Mouse (Mus musculus) spleen, adult 2 months (tissue): ENCODE measurements around the gene Aspg.

Experiments
- CTCF ChIP-seq: fragments of 200-500 bp; IDR thresholded peaks from 2 replicates; pipeline ENCODE4 v1.5.1; 2011; ENCODE audit warnings: mild to moderate bottlenecking, inconsistent platforms; ENCODE audit not compliant: insufficient read depth, insufficient read length, insufficient replicate concordance; ENCODE audit errors: extremely low read depth
- POLR2A ChIP-seq: fragments of 200-500 bp; IDR thresholded peaks from 2 replicates; pipeline ENCODE4 v1.6.1; 2011; ENCODE audit warnings: low read depth, low read length, inconsistent platforms

DNA sequence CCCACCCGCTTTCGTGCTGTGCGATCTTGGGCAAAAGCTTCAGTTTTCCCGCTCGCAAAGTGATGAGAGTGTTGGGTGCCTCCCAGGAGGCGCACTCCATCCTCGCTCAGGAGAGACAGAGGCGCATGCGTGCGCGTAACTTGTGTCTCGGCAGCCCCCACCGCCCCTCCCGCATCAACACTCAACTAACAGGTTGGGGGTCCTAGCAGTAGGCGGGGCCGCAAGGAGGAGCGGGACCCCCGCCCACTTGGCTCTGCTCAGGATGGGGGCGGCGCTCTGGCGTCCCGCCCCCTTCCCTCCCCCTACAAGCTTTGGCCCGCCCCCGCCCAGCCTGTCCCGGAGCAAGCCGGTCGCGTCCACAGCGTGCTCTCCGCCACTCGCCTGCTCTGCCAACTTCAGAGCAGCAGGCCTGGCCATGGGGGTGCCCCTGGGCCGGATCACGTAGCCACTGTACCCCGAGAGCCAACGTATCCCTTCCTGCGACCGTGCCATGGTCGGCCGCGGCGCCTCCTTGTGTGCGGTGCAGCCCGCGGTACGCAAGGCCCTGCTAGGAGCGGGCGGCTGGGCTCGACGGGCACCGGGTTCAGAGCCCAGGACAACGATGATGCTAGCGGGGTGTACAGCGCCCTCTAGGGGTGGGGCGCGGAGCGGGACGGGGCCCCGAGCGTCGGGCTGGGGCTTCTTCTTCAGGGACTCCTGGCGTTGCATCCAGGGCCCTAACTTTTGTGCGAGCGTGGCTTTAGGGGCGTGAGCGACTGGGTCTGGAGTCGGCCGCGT is 39.6 kb downstream of the Aspg start, which contains the start of gene Kif26a:
- TF ChIP-seq CTCF (peak; percentile 50; the same call in 1 of the 2 replicates), POLR2A (no peak)
